Mouse (Mus musculus): ENCODE measurements at regions not wholly inside any gene's neighbourhood (a gene's known extent, or its start where the extent isn't known, plus 50 kb on each side); places are given as distances from the start of the nearest gene placed in this dataset.

DNA sequence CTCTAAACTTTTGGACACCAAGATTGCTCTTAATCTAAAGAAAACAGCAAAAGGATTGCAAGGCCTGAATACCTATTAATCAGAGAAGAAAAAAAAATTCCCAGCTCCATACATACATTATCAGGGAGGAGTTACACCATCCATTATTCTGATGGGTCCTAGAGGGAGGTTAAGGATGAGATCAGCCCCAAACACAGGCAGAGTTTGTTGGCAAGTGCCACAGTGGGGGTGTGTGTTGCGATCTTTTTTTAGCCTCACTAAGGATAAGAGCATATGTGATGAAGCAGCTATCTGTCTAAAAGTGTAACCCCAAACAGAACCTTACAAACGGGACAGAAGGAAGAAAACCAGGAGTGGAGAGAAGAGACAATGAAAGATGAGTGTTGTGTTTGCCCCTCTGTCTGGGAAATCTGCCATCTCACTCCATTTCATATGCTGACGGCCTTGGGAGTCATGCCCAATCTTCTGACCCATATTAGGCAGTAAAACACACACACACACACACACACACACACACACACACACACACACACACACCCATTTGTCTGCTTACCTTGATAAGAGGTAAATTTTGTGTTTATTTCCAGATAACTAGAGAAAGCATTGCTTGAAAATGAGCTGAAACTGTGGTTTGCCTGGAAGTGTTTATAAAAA lies 61.4 kb upstream of the Adamts9 start:
- DNase-seq: no peak

DNA sequence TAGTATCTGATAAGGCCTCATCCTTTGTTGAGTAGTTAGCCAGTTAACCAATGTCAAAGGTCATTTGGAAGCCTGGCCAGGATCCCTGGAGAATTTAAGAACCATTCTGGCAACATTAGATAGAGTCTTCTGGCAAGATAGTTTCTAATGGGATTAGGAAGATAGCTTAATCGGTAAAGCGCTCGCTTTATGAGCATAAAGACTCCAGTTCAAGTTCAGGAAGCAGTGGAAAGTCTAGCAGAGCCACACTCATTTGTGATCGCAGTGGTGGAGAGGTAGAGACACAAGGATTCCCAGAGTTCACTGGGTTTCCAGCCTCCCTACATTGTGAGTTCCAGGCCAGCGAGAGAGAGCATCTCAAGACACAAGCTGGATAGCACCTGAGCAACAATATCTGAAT lies 60.5 kb upstream of the Adamts9 start:
- DNase-seq: no peak

DNA sequence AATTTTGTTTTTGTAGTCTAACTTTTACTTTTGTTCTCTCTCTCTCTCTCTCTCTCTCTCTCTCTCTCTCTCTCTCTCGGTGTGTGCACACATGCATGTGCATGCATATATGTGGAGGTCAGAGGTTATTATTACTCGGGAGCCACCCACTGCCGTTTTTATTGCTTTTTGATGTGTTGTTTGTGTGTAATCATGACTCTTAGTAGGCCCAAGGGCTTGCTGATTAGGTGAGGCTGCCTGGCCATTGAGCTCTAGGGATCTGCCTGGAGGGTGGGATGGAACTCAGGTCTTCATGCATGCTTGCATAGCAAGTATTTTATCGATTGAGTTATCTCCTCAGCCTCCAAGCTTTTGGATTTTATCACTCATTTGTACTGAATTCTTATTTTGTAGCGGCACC lies 50.4 kb upstream of the Adamts9 start:
- no peak for DNase-seq

Data from retina, postnatal 1 day (tissue).